Comparison of ENCODE assay signal across 8 mouse cellular contexts in genomic region chr1:191275527-191275926, GRCm38 (mm10). TPM values are rescaled to one million over a fixed set of nuclear protein-coding genes. Genes with fewer than 3 reads are reported as not detected.
DNase-seq lines count a peak whose midpoint lies in the region; ATAC-seq lines count a peak whose summit lies in the region.

No protein-coding gene starts in this region.

- H3K27ac ChIP-seq in heart, embryonic 11.5 days (ENCODE audit: low read depth, low read length): no peak overlapping the region
- H3K27ac ChIP-seq in hindbrain, embryonic 15.5 days (replicated peaks): no peak overlapping the region

- peaks cover 4% of the 10 kb centered on the region; the same call in 1 of the 2 replicates for H3K4me1 ChIP-seq in heart, embryonic 11.5 days (ENCODE audit: control insufficient read depth, insufficient read depth, low read length)
- H3K4me1 ChIP-seq in hindbrain, embryonic 15.5 days (replicated peaks): no peaks in the 10 kb centered on the region

- no peak overlapping the region for H3K9ac ChIP-seq in heart, embryonic 11.5 days (ENCODE audit: low read depth, low read length)
- H3K9ac ChIP-seq in hindbrain, embryonic 15.5 days: no peak overlapping the region

- intact Hi-C loops in left cerebral cortex, postnatal 10 days (cut with DNase I): loop anchor here (5.0 kb wide), 1 partner anchor 178 kb away; the partner anchor contains the start of gene Batf3

- ATAC-seq in heart, embryonic 11.5 days (replicated peaks; ENCODE audit: insufficient number of reproducible peaks, low FRiP score, low TSS enrichment): no peak
- 0 out of 2 replicates have a peak, but pooled peaks have one; percentile 23 for ATAC-seq in hindbrain, embryonic 15.5 days (ENCODE audit: low FRiP score, low read depth)
- ATAC-seq in megakaryocyte-erythroid progenitor cell, adult 5-6 weeks (replicated peaks; ENCODE audit: low FRiP score, low TSS enrichment, poor library complexity, severe bottlenecking): peak; percentile 81

- peak; percentile 93 for DNase-seq in heart, adult 11 months
- DNase-seq in cerebellum, adult 11 months: peak; percentile 37
- DNase-seq in forelimb bud, embryonic 11.5 days (ENCODE audit: low read depth, low spot score): peak; percentile 63
- DNase-seq in left cerebral cortex, postnatal 10 days (ENCODE audit: extremely low spot score in 1 of 2, low spot score in 2 of 2): peak; percentile 45 to 70
- peak; percentile 61 to 81 for DNase-seq in spleen, postnatal 10 days (ENCODE audit: low spot score in 2 of 2)

- WGBS in heart, embryonic 11.5 days (ENCODE audit: insufficient replicate concordance): 8% methylated on average over 12 of the region's 12 CpGs
- WGBS in hindbrain, embryonic 15.5 days: 5% methylated on average over 12 of the region's 12 CpGs

- H3K27me3 ChIP-seq in heart, embryonic 11.5 days (ENCODE audit: control insufficient read depth, insufficient read depth, low read length): no peaks in the 10 kb centered on the region
- H3K27me3 ChIP-seq in hindbrain, embryonic 15.5 days: no peaks in the 10 kb centered on the region

- no peak overlapping the region for H3K4me3 ChIP-seq in heart, embryonic 11.5 days (ENCODE audit: low read depth, low read length)
- no peak overlapping the region for H3K4me3 ChIP-seq in hindbrain, embryonic 15.5 days

- H3K4me2 ChIP-seq in heart, embryonic 11.5 days: no peak overlapping the region
- H3K4me2 ChIP-seq in hindbrain, embryonic 15.5 days: no peak overlapping the region

- no peaks in the 10 kb centered on the region for H3K9me3 ChIP-seq in heart, embryonic 11.5 days (replicated peaks; ENCODE audit: control insufficient read depth, low read length)
- no peaks in the 10 kb centered on the region for H3K9me3 ChIP-seq in hindbrain, embryonic 15.5 days

- H3K36me3 ChIP-seq in heart, embryonic 11.5 days (ENCODE audit: control insufficient read depth, insufficient read depth, low read length): no peaks in the 10 kb centered on the region
- H3K36me3 ChIP-seq in hindbrain, embryonic 15.5 days: no peaks in the 10 kb centered on the region

RNA-seq across cellular contexts. Expression of gene Nenf, which starts 42.5 kb away (rescaled TPM):
- polyA plus RNA-seq in heart, embryonic 11.5 days (2014; fragmentation: Nextera tagmentation; extraction: Ambion mirVana): 106 and 111 TPM in 2 replicates
- 138 TPM in 2 replicates for polyA plus RNA-seq in hindbrain, embryonic 15.5 days (2015; fragmentation: Nextera tagmentation; extraction: Ambion mirVana)
- 10 to 100 TPM; 81.5 to 82.4 TPM for total RNA-seq in left cerebral cortex, postnatal 10 days (2021)
- total RNA-seq in megakaryocyte-erythroid progenitor cell, adult 5-6 weeks (2014; fragmentation: Nextera tagmentation): 62.2 and 87.6 TPM in 2 replicates
- total RNA-seq in megakaryocyte-erythroid progenitor cell, adult 5-6 weeks (2017): 20.3 and 35.5 TPM in 2 replicates

RNA-seq across cellular contexts. Expression of gene Tmem206, which starts 50.2 kb away (rescaled TPM):
- 18.7 and 19.0 TPM in 2 replicates for polyA plus RNA-seq in heart, embryonic 11.5 days (2014; fragmentation: Nextera tagmentation; extraction: Ambion mirVana)
- 35.9 and 36.1 TPM in 2 replicates for polyA plus RNA-seq in hindbrain, embryonic 15.5 days (2015; fragmentation: Nextera tagmentation; extraction: Ambion mirVana)
- total RNA-seq in left cerebral cortex, postnatal 10 days (2021): 10 to 100 TPM in 1 of 2 experiments, 1 to 10 TPM in 1; 9.8 to 11.5 TPM
- 13.5 TPM in 2 replicates for total RNA-seq in megakaryocyte-erythroid progenitor cell, adult 5-6 weeks (2014; fragmentation: Nextera tagmentation)
- total RNA-seq in megakaryocyte-erythroid progenitor cell, adult 5-6 weeks (2017): 9.8 and 15.5 TPM in 2 replicates

RNA-seq across cellular contexts. Expression of gene Atf3, which starts 57.7 kb away (rescaled TPM):
- polyA plus RNA-seq in heart, embryonic 11.5 days (2014; fragmentation: Nextera tagmentation; extraction: Ambion mirVana): 13.7 and 17.4 TPM in 2 replicates
- 0.73 and 1.8 TPM in 2 replicates for polyA plus RNA-seq in hindbrain, embryonic 15.5 days (2015; fragmentation: Nextera tagmentation; extraction: Ambion mirVana)
- under 1 TPM; 0.39 to 0.77 TPM for total RNA-seq in left cerebral cortex, postnatal 10 days (2021)
- total RNA-seq in megakaryocyte-erythroid progenitor cell, adult 5-6 weeks (2014; fragmentation: Nextera tagmentation): not detected in 2 replicates
- 16.7 and 18.5 TPM in 2 replicates for total RNA-seq in megakaryocyte-erythroid progenitor cell, adult 5-6 weeks (2017)

Comparison
In these comparisons a context has a peak if more than half of its experiments do, and no peak if none do; other contexts are left out.
1. DNase-seq: peak in every context shown above with its lines; median percentile 93 in heart, adult 11 months; 71 in spleen, postnatal 10 days; 63 in forelimb bud, embryonic 11.5 days; 58 in left cerebral cortex, postnatal 10 days; 37 in cerebellum, adult 11 months.